Mouse (Mus musculus) urinary bladder, postnatal 4 days (tissue): Measurements from ENCODE around the gene Ikbip.

Experiments
- DNase-seq, 2 experiments: peaks; one replicate each; pipeline ENCODE4 v3.0.0; 2021 to 2022; ENCODE audit warnings: low spot score in 2 of 2

Ikbip gene

DNA sequence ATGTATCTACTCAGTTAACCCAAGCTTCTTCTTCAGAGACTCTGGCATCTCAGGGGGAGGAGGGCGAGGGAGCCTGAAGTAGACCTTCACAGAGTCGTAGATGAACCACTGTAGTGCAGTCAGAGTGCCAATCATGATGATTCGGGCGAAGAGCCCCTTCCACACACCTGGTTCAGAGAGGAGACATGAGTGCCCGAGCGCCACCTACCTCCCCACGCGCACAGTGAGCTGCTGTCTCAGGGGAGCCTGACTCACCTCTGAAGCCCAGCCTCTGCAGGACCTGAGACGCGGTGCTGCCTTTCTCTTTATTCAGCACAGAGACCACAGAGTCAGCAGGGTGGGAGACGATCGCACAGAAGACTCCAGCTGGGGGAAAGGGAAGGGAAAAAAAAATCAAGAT, 34.2 kb downstream of the Ikbip start:
- no peak for DNase-seq

DNA sequence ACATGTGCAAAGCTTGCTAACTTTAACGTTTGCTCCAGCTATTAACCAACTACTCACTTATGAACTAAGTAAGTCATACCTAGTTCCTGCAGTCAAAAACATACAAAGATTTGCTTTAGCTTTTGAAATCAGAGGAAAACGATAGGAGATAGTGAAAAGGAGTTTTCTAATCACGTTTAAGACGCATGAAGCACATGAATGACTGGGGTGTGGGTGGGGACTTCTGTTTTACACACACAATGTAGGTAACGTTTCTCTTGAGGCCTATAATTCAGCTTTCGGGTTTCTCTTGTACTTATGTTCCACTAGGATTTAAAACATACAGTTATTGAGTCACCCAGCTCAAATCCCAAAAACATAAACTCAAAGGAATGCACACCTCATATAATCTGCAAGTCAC, 39.9 kb downstream of the Ikbip start:
- no peak for DNase-seq

DNA sequence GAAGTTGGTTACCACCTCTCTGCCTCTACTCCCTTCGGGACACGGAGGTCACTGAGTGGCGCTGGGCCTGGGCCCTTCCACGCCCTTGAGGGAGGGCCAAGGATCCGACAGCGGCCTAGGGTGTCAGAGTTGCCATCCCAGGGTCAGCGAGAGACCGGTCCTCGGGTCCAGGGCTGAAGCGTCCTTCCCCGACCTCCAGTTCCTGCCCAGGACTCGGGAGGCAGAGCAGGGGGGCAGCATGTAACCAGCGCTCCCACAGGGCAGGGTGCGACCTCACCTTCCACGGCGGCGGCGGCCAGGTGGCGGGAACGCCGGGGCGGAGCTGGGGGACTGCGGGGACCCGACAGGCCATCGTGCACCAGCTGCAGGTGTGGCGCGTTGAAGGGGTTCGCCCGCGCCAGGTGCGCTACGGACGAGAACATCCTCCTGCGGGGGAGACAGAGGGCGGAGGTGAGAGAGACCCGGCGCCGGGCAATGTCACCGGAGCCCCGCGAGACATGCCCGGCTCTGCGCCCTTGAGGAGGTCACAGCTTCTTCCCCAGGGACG, 40.6 kb downstream of the Ikbip start:
- DNase-seq: peak; percentile 30 to 63

DNA sequence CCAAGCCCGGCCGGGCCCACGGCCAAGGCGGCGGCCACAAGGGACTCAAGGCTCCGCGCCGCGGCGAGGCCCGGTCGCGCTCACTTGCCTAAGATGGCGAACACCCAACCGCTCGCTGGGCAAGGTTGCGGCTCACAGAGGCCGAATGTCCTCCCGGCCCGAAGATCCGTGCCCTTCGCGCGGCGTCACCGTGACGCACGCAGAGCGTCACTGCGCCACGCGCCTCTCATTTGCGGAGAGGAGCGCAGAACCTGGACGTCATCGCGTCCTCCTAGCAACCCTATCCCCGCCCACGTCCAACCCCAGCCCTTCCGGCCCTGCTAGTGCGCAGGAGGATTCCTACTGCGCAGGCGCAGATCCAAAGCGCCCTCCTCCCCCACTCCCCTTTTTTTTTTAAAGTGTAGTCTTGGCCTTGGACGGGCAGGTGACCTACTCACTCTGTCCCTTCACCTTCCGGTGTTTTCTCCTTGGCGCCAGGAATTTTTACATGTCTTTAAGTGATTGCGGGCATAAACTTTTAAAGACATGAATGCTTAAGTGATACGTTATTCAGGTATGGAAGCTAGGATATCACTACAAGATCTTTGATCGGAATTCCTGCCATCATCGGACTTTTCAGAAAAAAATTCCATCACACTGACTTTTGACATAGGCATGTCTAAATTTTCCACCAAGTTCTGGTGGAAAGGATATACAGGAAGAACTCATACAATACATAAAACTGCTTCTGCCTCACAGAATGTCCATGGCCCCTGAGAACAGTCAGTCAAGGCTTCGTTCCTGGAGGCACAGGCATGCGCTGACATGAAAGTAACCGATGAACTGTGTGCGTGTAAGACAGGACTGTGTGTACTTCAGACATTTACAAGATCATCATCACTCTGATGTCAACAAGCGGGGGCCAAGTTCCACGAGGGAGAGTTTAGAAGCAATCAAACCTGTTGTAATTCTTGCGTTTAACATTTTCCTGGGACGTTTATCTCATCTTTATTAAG, 41.4 kb downstream of the Ikbip start, which contains the start of gene Slc25a3:
Slc25a3 (minus strand) TSS at position 232 of the 995 bp plus-strand sequence.
- peak; percentile 97 to 98 for DNase-seq

DNA sequence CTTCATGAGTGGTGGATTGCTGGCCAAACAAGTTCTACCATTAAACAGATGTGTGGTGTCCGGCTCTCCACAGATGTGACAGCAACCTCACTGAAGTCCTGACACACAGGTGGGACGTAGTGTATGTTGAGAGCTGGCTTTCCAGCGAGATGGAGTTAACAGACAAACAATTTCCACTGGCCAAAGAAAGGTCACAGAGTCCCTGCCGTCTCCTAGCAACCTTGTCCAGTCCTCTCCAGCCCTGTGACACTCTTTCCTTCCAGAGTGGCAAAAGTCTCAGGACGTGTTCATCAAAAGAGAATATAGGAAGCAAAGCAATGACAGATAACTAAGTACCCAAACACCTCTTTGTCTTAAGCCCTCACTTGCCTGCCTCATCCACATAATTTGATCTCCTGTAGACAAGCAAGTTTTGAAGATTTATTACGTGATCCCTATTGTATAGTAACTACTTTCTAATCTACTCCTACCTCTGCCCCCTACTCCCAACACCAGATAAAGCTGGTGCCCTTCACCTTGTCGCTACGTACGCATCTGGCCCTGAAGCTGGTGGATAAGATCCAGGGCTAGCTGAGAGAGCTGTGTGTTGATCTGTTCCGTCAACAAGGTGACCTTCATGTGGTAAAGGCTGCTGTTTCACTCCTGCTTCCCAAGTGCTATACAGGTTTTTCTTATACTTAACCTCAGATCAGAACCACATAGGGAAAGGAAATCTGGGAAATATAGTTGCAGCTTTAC, 44.0 kb downstream of the Ikbip start:
- DNase-seq: no peak

DNA sequence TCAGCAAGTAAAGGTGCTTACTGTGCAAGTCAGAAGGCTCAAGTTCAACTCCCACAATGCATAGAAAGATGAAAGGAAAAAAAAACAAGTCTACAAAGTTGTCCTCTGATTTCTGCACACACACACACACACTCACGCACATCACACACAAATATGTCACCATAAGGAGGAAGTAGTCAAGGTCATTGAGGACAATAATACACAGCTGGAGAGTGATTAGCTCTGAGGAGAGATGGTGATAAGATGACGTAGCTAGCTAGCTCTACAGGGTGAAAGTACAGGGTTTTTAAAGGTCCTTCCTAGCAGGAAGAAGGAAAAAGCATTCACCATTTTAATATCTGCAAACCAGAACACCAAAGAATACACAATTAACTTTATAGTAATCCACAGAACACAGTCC, 44.7 kb downstream of the Ikbip start:
- DNase-seq: no peak

DNA sequence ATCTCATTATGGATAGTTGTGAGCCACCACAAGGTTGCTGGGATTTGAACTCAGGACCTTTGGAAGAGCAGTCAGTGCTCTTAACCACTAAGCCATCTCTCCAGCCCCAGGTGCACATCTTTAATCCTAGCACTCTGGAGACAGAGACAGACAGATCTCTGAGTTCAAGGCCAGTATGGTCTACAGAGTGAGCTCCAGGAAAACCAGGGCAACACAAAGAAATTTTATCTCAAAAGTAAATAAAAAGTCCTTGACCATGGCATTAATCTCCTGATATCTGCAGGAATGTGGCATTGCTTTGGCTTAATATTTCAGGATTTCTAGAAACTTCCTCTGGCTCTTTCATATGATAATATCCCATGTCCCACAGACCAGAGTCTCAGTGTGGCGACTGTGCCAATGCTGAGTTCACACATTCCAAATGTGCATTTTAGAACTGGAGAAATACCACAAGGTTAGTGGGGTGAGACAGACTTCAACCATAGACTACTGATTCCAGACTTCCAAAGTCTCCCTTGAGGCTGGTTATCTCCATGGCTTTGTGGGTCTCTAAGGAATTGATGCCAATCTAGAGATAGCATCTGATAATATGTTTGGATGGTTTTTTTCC, 45.9 kb downstream of the Ikbip start:
- no peak for DNase-seq

DNA sequence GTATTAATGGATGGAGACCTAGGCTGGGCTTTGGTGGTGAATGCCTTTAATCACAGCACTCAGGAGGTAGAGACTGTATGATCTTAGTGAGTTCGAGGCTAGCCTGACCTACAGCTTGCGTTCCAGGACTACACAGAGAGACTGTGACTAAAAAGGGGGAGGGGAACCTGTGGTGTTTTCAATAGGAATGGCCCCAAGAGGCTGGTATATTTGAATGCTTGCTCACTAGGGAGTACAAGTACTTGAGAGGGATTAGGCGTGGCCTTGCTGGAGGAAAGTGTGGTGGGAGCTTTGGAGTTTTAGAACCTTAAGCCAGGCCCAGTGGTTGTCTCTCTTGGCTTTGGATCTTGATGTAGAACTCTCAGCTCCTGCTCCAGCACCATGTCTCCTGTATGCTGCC, 48.1 kb downstream of the Ikbip start:
- no peak for DNase-seq

DNA sequence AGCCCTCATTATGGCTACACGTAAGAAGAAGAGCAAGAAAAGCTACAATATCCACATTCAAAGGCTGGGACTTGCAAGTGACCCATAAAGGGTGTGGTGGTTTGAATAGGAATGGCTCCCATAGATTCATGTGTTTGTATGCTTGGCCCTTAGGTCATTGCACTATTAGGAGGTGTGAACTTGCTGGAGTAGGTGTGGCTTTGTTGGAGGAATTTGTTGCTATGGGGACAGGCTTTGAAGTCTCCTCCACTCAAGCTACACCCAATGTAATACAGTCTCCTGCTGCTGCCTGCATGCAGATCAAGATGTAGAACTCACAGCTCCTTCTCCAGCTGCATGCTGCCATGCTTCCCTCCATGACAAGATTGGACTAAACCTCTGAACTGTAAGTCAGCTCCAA, 48.8 kb downstream of the Ikbip start:
- no peak for DNase-seq

DNA sequence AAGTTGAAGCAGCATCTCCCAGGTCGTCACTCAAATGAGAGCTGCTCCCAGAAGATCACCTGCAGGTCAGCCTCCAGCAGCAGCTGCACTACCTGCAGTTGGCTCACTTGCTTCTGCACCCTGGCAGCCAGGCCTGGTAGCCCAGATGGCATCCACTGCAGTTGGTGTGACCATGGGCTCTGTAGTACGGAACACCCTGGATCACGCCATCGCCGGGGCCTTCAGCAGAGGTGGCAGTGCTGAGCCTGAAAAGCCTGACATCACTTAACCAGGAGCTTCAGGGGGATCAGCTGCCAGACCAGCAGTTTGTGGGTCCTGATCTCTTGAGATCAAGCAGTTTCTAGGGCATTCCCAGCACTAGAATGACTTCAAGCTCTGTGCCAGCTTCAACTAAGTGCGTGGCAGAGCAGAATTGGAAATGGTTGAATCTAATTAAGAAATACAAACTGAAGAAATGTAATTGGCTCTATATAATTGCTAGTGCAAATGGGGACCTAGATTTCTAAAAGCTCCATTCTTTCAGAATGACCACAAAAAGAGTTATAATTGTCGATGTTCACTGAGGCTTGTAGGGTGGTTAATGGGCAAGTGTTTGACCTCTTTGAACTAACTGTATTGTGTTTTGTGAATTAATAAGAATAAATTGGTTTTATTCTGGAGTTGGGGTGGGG, 52.7 kb downstream of the Ikbip start:
- no peak for DNase-seq

DNA sequence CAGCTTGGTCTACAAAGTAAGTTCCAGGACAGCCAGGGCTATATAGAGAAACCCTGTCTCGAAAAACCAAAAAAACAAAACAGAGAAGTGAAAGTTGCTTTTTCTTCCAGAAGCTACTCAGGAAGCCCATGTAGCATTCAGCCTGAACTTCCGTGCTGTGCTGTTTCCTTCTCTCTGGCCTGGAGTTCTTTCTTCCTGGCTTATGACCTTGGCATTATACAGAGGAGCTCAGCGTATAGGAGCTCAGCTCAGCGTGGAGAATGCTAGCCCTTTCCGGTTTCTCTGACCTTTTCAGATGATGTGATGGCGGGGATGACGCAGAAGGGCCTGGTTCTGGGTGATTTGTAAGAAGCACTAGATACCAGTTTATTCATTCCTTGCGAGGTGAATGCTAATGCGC, 54.7 kb downstream of the Ikbip start:
- no peak for DNase-seq

DNA sequence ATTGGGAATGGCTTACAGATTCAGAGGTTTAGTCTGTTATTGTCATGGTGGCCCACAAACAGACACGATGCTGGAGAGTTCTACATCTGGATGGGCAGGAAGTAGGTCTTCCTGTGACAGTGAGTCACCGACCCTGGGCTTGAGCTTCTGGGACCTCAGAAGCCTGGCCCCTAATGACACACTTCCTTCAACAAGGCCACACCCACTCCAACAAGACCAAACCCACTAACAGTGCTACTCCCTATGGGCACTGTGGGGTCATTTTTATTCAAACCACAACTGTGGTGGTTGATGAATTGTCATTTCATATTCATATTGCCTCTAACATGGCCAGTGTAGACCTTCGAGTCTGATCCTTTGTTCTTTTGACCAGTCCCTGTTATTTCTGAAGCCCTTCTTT, 55.6 kb downstream of the Ikbip start:
- no peak for DNase-seq

DNA sequence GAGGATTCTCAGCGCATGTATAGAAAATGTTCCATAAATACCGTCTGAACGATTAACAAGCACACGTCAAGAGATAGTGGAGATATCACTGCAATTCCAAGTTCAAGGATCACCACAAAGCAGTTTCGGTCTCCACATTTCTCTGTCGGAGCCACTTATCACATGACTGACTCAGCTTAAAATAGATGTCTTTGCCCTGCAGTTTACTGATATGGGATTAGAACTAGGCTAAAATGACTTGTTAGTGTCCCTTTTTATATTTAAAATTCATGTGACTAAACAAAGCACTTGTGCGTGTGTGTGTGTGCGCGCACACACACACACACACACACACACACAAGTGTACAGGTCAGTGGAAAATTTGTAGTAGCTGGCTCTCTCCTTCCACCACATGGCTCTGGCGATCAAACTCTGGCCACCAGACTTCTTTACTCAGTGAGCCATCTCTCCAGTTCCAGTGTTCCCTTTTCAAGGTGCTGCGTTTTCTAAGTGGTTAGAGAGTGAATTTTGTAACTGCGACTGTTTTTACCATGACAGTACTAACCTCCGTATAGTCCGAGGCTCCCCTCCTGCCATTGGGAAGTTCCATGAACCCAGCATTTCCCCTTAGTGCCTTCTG, 56.5 kb downstream of the Ikbip start:
- DNase-seq: no peak

DNA sequence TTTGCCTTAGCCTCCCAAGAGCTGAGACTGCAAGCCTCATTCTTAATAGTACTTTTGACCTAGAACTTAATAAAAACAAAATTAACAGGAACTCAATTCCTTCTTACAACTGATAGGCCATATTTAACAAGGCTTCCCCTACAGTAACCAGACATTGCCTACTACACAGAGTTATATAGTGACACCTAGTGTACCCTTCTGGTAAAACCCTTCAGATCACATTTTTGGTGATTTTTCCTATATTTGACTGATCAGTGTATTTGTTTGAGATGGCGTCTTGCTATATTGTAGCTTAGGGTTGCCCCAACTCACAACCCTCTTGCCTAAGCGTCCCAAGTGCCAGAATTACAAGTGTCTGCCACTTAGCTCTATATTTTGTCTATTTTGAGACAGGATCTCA, 58.8 kb downstream of the Ikbip start:
- no peak for DNase-seq

DNA sequence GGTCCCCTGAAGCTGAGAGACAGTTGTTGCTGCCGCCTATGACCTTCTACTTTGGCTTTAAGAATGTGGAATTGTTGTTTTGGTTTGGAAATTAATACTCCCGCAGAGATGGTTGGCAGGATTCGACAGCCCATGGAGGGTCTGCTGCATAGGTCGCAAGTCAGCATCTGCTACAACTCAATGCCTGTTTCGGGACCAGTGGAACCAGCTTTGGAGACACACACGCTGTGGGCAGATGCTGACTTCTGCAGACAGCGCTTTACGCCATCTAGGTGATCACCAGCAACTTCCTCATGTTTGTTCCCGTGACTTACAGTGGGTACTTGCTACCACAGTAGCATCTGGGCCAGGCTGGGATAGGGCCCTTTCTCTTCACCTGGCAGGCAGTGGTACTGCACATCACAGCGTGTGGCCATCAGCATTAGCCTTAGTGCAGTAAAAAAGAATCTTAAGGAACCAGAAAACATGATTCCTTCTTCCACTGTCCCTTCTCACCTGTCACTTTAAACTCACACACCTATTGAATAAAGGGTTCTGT, 60.0 kb downstream of the Ikbip start:
- DNase-seq: no peak

DNA sequence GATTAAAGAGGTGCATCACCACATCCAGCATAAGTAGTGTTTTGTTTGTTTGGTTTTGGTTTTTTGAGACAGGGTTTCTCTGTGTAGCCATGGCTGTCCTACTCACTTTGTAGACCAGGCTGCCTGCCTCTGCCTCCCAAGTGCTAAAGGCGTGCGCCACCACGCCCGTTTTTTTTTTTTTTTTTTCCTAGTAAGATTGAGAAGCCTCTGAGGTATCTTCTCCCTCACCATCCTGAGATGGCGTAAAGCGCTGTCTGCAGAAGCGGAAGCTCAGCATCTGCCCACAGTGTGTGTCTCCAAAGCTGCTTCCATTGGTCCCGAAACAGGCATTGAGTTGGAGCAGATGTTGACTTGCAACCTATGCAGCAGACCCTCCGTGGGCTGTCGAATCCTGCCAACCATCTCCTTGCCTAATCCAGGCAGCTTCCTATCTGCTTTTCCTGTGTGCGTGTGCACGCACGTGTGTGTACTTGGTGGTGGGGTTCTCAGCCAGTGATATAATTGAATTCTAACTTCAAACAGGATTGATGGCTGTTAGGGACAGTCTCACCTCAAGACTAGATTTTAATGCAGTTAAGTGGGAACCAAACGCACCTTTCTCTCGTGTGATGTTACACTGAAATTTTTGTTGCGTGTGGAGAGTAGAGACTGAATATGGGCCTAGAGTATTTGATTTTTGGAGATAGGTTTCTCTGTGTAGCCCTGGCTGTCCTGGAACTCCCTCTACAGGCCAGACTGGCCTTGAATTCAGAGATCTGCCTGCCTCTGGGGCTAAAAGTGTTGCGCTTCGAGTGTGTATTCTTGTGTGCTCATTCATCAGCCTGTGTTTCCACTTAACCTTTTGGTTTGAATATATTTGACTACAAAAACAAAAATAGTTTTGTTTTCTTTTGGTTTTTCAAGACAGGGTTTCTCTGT, 60.8 kb downstream of the Ikbip start:
- no peak for DNase-seq

DNA sequence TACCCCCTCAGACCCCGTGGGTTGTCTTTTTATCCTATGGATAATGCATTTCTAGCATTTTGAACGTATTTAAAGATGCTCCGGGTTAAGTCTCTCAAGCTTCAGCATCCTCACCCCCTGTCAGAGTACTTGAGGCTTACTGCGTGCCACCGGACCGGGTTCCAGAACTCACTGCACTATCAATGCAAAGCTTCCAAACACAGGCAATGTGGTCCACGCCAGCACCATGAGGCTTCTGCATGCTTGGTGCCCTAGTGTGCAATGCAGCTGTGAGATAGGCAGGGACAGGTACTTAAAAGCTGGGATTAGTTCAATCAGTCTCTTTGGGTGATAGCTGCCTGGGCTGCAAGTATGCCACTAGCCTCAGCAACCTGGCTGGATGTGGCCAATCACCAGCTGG, 62.7 kb downstream of the Ikbip start:
- no peak for DNase-seq
